Mouse (Mus musculus) kidney, embryonic 15.5 days (tissue): ENCODE results near the gene Gm9048. TPM values are rescaled to one million over a fixed set of nuclear protein-coding genes. Genes with fewer than 3 reads are reported as not detected.
"Not testable (repeated sequence)": the region's sequence is repeated elsewhere in the genome, so short reads cannot be mapped to it uniquely, and the experiment has no call there.

Experiments used
- ATAC-seq: fragments of 200-750 bp; cut with Nextera tagmentation; replicated peaks from 2 replicates; pipeline ENCODE4 v1.8.0; 2017; ENCODE audit warnings: moderate TSS enrichment; ENCODE audit not compliant: low FRiP score
- H3K27ac ChIP-seq: fragments of 300-500 bp; sonication (generic); 2 replicates; pipeline ENCODE4 v1.5.1; 2015; ENCODE audit warnings: mild to moderate bottlenecking, inconsistent platforms
- H3K27me3 ChIP-seq: fragments of 300-500 bp; sonication (generic); 2 replicates; pipeline ENCODE4 v1.6.1; 2015; ENCODE audit warnings: inconsistent platforms
- H3K36me3 ChIP-seq: fragments of 300-500 bp; sonication (generic); 2 replicates; pipeline ENCODE4 v1.6.1; 2015; ENCODE audit warnings: inconsistent platforms
- H3K4me1 ChIP-seq: fragments of 300-500 bp; sonication (generic); 2 replicates; pipeline ENCODE4 v1.6.1; 2015; ENCODE audit warnings: inconsistent platforms
- H3K4me2 ChIP-seq: fragments of 300-500 bp; sonication (generic); 2 replicates; pipeline ENCODE4 v1.6.1; 2015; ENCODE audit warnings: moderate library complexity, mild to moderate bottlenecking, inconsistent platforms
- H3K4me3 ChIP-seq: fragments of 300-500 bp; sonication (generic); replicated peaks from 2 replicates; pipeline ENCODE4 v1.5.1; 2015; ENCODE audit warnings: mild to moderate bottlenecking, inconsistent platforms
- H3K9ac ChIP-seq: fragments of 300-500 bp; sonication (generic); 2 replicates; pipeline ENCODE4 v1.6.1; 2015; ENCODE audit warnings: mild to moderate bottlenecking, inconsistent platforms
- H3K9me3 ChIP-seq: fragments of 300-500 bp; sonication (generic); replicated peaks from 2 replicates; pipeline ENCODE4 v1.6.1; 2016; ENCODE audit warnings: inconsistent platforms
- WGBS: fragments of 180-500 bp; shearing (Covaris S2); methylation state at CpG from one replicate; pipeline ENCODE4 v1.1.7; 2015; ENCODE audit warnings: mixed read lengths; 5-methylcytosine and 5-hydroxymethylcytosine counted together
- polyA plus RNA-seq: library from polyadenylated mRNA; unstranded; fragments of >200 nt; fragmentation: Nextera tagmentation; extraction: Ambion mirVana; gene quantifications from 2 replicates; pipeline ENCODE4 v1.2.1, GENCODE M21; 2015

The Gm9048 gene
- not detected in 2 replicates for polyA plus RNA-seq

- H3K27me3 ChIP-seq, H3K9me3 ChIP-seq, H3K4me2 ChIP-seq, H3K27ac ChIP-seq, H3K9ac ChIP-seq, H3K4me3 ChIP-seq, ATAC-seq, H3K4me1 ChIP-seq, H3K36me3 ChIP-seq: not testable (repeated sequence)
- WGBS: 93% methylated on average over 1 of the region's 14 CpGs
These were observed at the start of gene Gm9048 for GRCm38 (mm10) chr10:118348579-118348978. Gm9048 (minus strand) TSS chr10:118348679.

DNA sequence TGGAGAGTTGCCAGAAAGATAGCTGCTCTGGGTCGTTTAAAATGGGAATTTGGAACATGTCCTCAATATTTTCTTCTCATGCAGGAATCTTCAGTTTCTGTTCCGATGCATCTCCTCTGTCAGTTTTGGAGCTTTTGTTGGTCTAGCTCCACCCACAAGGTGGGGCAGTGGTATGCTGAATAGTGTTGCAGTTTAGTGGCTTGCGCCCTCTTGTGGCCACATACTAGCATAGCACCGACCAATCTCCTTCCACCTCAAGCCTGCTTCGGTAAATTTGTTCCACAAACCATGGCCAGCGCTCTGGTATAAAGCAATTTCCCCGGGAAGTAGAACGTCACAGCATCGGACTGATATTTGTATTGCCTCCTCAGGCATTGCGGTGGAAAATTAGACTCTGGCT is 22.0 kb upstream of the Gm9048 start:
- no peak overlapping the region for H3K9ac ChIP-seq
- H3K36me3 ChIP-seq: no peaks in the 10 kb centered on the region
- no peaks in the 10 kb centered on the region for H3K27me3 ChIP-seq
- no peak overlapping the region for H3K27ac ChIP-seq
- H3K4me1 ChIP-seq: no peaks in the 10 kb centered on the region
- WGBS: 6% methylated on average over 10 of the region's 10 CpGs
- peak; percentile 91 for ATAC-seq
- no peaks in the 10 kb centered on the region for H3K9me3 ChIP-seq
- 0 out of 2 replicates have a peak overlapping the region, but pooled peaks have one; percentile 9 for H3K4me3 ChIP-seq
- peak overlapping the region; percentile 43 for H3K4me2 ChIP-seq

GRCm38 (mm10) chr10:118369518-118369917 is 21.0 kb upstream of the Gm9048 start:
- Histone ChIP-seq H3K36me3 (no peaks in the 10 kb centered on the region), H3K4me2 (no peak overlapping the region), H3K27me3 (no peaks in the 10 kb centered on the region), H3K4me3 (no peak overlapping the region), H3K27ac (no peak overlapping the region), H3K9me3 (no peaks in the 10 kb centered on the region), H3K9ac (no peak overlapping the region), H3K4me1 (no peaks in the 10 kb centered on the region)
- ATAC-seq: no peak
- 87% methylated on average over 9 of the region's 9 CpGs for WGBS

- not testable (repeated sequence) for H3K9ac ChIP-seq, H3K9me3 ChIP-seq, H3K4me3 ChIP-seq, H3K36me3 ChIP-seq, H3K4me1 ChIP-seq, ATAC-seq, H3K27ac ChIP-seq, H3K4me2 ChIP-seq, H3K27me3 ChIP-seq
- 89% methylated on average over 1 of the region's 11 CpGs for WGBS
These were observed 5.5 kb upstream of the Gm9048 start, which contains the start of gene Gm9049 for GRCm38 (mm10) chr10:118354005-118354404. Gm9049 (minus strand) TSS chr10:118354105.

DNA sequence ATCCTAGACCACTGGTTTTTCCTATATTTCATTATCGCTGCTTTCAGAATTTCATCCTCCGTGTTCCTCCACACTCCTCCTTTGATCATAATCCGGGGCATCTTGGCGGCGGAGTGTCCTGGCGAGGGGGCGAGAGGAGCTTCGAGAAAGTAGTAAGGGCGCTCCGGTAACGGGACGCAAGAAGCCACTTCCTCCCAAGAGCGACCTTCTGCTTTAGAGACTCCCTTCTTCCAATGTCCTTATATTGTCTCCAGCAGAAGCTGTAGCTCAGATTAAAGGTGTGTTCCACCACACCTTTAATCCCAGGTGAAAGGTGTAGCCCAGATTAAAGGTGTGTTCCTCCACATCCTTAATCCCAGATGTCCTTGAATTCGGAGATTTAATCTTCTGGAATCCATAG is 5.3 kb downstream of the Gm9048 start, which contains the start of gene Gm9046:
Gene Gm9046, minus strand, starts transcription at position 101 of the 400 bp plus-strand sequence.
- H3K9ac ChIP-seq, H3K27ac ChIP-seq, H3K4me1 ChIP-seq, ATAC-seq, H3K36me3 ChIP-seq, H3K27me3 ChIP-seq, H3K4me2 ChIP-seq, H3K4me3 ChIP-seq, H3K9me3 ChIP-seq: not testable (repeated sequence)
- WGBS: no CpG with 5 or more reads among the region's 14 CpGs

GRCm38 (mm10) chr10:118337731-118338130 is 10.7 kb downstream of the Gm9048 start, which contains the start of gene Gm9045:
Gm9045 (minus strand) TSS chr10:118337831.
- H3K27ac ChIP-seq, H3K27me3 ChIP-seq, H3K9ac ChIP-seq, H3K4me1 ChIP-seq, H3K9me3 ChIP-seq, H3K4me2 ChIP-seq, H3K4me3 ChIP-seq, H3K36me3 ChIP-seq, ATAC-seq: not testable (repeated sequence)
- WGBS: no CpG with 5 or more reads among the region's 14 CpGs

DNA sequence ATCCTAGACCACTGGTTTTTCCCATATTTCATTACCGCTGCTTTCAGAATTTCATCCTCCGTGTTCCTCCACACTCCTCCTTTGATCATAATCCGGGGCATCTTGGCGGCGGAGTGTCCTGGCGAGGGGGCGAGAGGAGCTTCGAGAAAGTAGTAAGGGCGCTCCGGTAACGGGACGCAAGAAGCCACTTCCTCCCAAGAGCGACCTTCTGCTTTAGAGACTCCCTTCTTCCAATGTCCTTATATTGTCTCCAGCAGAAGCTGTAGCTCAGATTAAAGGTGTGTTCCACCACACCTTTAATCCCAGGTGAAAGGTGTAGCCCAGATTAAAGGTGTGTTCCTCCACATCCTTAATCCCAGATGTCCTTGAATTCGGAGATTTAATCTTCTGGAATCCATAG is 16.2 kb downstream of the Gm9048 start, which contains the start of gene Gm9044:
Gene Gm9044, minus strand, starts transcription at position 101 of the 400 bp plus-strand sequence.
- H3K4me1 ChIP-seq, H3K36me3 ChIP-seq, H3K4me3 ChIP-seq, H3K27me3 ChIP-seq, H3K9ac ChIP-seq, H3K9me3 ChIP-seq, ATAC-seq, H3K4me2 ChIP-seq, H3K27ac ChIP-seq: not testable (repeated sequence)
- no CpG with 5 or more reads among the region's 14 CpGs for WGBS

GRCm38 (mm10) chr10:118326869-118327268 is 21.6 kb downstream of the Gm9048 start, which contains the start of gene Gm9040:
Gm9040 (minus strand) TSS chr10:118326969.
- ATAC-seq: not testable (repeated sequence)

DNA sequence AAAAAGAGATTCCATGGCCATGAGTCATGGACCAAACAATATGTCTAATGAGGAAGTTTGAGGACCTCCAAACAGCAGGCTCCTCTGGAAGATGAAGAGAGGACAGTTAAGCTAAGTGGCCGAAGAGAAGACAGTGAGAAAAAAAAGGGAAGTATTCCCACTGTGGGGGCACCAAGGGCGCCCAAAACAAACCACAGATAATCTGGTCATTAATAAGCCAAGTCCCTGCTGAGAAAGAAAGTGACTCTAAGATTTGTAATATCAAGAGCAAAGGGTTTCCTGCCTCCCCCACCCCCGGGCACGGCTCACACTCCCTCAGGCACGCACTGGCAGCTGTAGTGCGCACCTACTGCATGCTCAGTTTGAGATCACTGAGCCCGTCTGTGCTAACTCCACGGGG is 29.5 kb downstream of the Gm9048 start:
- 77% methylated on average over 8 of the region's 8 CpGs for WGBS
- Histone ChIP-seq H3K4me1 (no peaks in the 10 kb centered on the region), H3K36me3 (no peaks in the 10 kb centered on the region), H3K27me3 (no peaks in the 10 kb centered on the region), H3K27ac (no peak overlapping the region), H3K9me3 (no peaks in the 10 kb centered on the region), H3K9ac (no peak overlapping the region), H3K4me3 (no peak overlapping the region), H3K4me2 (no peak overlapping the region)
- no peak for ATAC-seq

More at GRCm38 (mm10) chr10:118326869-118327268, 21.6 kb downstream of the Gm9048 start, which contains the start of gene Gm9040:
- not testable (repeated sequence) for H3K4me2 ChIP-seq, H3K4me3 ChIP-seq, H3K36me3 ChIP-seq, H3K27ac ChIP-seq, H3K4me1 ChIP-seq, H3K9ac ChIP-seq, H3K27me3 ChIP-seq, H3K9me3 ChIP-seq
- no CpG with 5 or more reads among the region's 11 CpGs for WGBS

DNA sequence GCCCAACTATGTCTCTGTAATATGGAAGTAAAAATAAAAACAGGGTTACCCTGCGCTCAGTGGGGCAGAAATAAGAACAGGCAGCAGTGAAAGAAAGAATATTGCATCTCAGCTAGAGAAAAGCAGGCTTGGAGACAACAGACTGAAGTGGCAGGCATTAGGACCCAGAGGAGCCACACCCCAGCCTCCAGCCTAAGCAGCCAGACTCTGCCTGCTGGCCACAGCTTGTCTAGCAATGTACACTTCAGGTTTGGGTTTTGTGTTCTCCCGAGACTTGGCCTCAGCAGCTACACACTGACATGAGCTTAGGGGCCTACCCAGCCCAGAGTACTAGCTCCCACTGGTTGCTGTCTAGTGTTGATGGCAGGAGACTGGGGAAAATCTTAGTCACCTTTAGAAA is 46.3 kb downstream of the Gm9048 start:
- H3K27me3 ChIP-seq, H3K9me3 ChIP-seq, H3K4me2 ChIP-seq, ATAC-seq, H3K36me3 ChIP-seq, H3K27ac ChIP-seq, H3K4me1 ChIP-seq, H3K4me3 ChIP-seq, H3K9ac ChIP-seq: not testable (repeated sequence)
- WGBS: 45% methylated on average over 2 of the region's 2 CpGs

Other genes with a start within 250 kb of the Gm9048 start
- 29.3 and 29.8 TPM in 2 replicates for gene Mdm1, start 206.9 kb downstream of the Gm9048 start, polyA plus RNA-seq
- gene Il22, start 143.7 kb downstream of the Gm9048 start, polyA plus RNA-seq: not detected in 2 replicates
- gene Gm32717, start 107.9 kb downstream of the Gm9048 start, polyA plus RNA-seq: not detected in 2 replicates
- gene Gm32802, start 90.0 kb downstream of the Gm9048 start, polyA plus RNA-seq: not detected in 2 replicates
- gene Iltifb, start 53.6 kb downstream of the Gm9048 start, polyA plus RNA-seq: not detected in 2 replicates
- gene Gm9040, start 21.7 kb downstream of the Gm9048 start, polyA plus RNA-seq: not detected in 2 replicates
- not detected in 2 replicates for gene Gm9044, start 16.3 kb downstream of the Gm9048 start, polyA plus RNA-seq
- gene Gm9045, start 10.8 kb downstream of the Gm9048 start, polyA plus RNA-seq: 0.08 and 0.10 TPM in 2 replicates
- not detected in 2 replicates for gene Gm9046, start 5.4 kb downstream of the Gm9048 start, polyA plus RNA-seq
- 0.08 and 0.10 TPM in 2 replicates for gene Gm9049, start 5.4 kb upstream of the Gm9048 start, polyA plus RNA-seq
- gene Ifng, start 92.4 kb upstream of the Gm9048 start, polyA plus RNA-seq: not detected in 2 replicates